Mouse (Mus musculus) ES-Bruce4 (cell line): ENCODE data around the gene Ermap. TPM values are rescaled to one million over a fixed set of nuclear protein-coding genes. Genes with fewer than 3 reads are reported as not detected.

Source experiments
- H3K27ac ChIP-seq: 2 replicates; pipeline ENCODE4 v1.5.1; 2012; ENCODE audit warnings: low read length, inconsistent platforms; ENCODE audit not compliant: insufficient read depth
- H3K27me3 ChIP-seq: 2 replicates; pipeline ENCODE4 v1.6.1; 2012; ENCODE audit warnings: mild to moderate bottlenecking, low read length, inconsistent platforms; ENCODE audit not compliant: control insufficient read depth, poor library complexity, insufficient read depth, severe bottlenecking
- H3K36me3 ChIP-seq: 2 replicates; pipeline ENCODE4 v1.6.1; 2012; ENCODE audit warnings: inconsistent platforms, mild to moderate bottlenecking, low read length, moderate library complexity; ENCODE audit not compliant: control insufficient read depth, poor library complexity, insufficient read depth, severe bottlenecking
- H3K4me1 ChIP-seq: one replicate; pipeline ENCODE4 v1.8.1; 2011; ENCODE audit warnings: low read length; ENCODE audit not compliant: control insufficient read depth, insufficient read depth
- H3K4me3 ChIP-seq: 2 replicates; pipeline ENCODE4 v1.5.1; 2011; ENCODE audit warnings: low read depth, mild to moderate bottlenecking, low read length
- H3K9ac ChIP-seq: 2 replicates; pipeline ENCODE4 v1.6.1; 2012; ENCODE audit warnings: low read depth, mild to moderate bottlenecking, inconsistent platforms; ENCODE audit not compliant: poor library complexity, severe bottlenecking
- H3K9me3 ChIP-seq: replicated peaks from 2 replicates; pipeline ENCODE4 v1.6.1; 2012; ENCODE audit warnings: mild to moderate bottlenecking, low read length, inconsistent platforms; ENCODE audit not compliant: control insufficient read depth, poor library complexity, insufficient read depth, severe bottlenecking
- CTCF ChIP-seq: IDR thresholded peaks from one replicate; pipeline ENCODE4 v1.8.1; 2011; ENCODE audit warnings: low read depth, low read length
- EP300 ChIP-seq: IDR thresholded peaks from 2 replicates; pipeline ENCODE4 v1.6.1; 2011; ENCODE audit warnings: low read depth, low read length; ENCODE audit not compliant: insufficient read depth
- POLR2A ChIP-seq: IDR thresholded peaks from one replicate; pipeline ENCODE4 v1.8.1; 2011; ENCODE audit warnings: low read length; ENCODE audit not compliant: insufficient read depth
- polyA plus RNA-seq: library from polyadenylated mRNA; stranded (reverse); fragments of >200 nt; gene quantifications from 2 replicates; pipeline ENCODE4 v1.2.4, GENCODE M21; 2011; ENCODE audit warnings: low read depth; ENCODE audit not compliant: missing spikeins, insufficient read depth, insufficient read length

Ermap gene
- polyA plus RNA-seq, 1 experiment = 0.52 TPM

GRCm38 (mm10) chr4:119148741-119149140 is 41.1 kb downstream of the Ermap start:
- no peak overlapping the region for H3K9ac ChIP-seq
- no peak overlapping the region for H3K4me3 ChIP-seq

GRCm38 (mm10) chr4:119147347-119147746 is 42.5 kb downstream of the Ermap start:
- H3K27me3 ChIP-seq = no peaks in the 10 kb centered on the region
- H3K36me3 ChIP-seq = no peaks in the 10 kb centered on the region
- H3K27ac ChIP-seq = no peak overlapping the region
- TF ChIP-seq POLR2A = no peak
- no peak overlapping the region for H3K9ac ChIP-seq
- no peaks in the 10 kb centered on the region for H3K9me3 ChIP-seq
- H3K4me3 ChIP-seq = no peak overlapping the region
- H3K4me1 ChIP-seq = no peaks in the 10 kb centered on the region

More at GRCm38 (mm10) chr4:119148741-119149140, 41.1 kb downstream of the Ermap start:
- Histone ChIP-seq H3K36me3 (no peaks in the 10 kb centered on the region), H3K9me3 (no peaks in the 10 kb centered on the region), H3K4me1 (no peaks in the 10 kb centered on the region), H3K27ac (no peak overlapping the region), H3K27me3 (no peaks in the 10 kb centered on the region)
- TF ChIP-seq POLR2A (no peak), CTCF (no peak), EP300 (no peak)

GRCm38 (mm10) chr4:119146816-119147215 is 43.0 kb downstream of the Ermap start:
- H3K27ac ChIP-seq = no peak overlapping the region
- H3K27me3 ChIP-seq = no peaks in the 10 kb centered on the region
- no peaks in the 10 kb centered on the region for H3K4me1 ChIP-seq
- H3K36me3 ChIP-seq = no peaks in the 10 kb centered on the region
- H3K4me3 ChIP-seq = no peak overlapping the region
- no peak overlapping the region for H3K9ac ChIP-seq
- no peaks in the 10 kb centered on the region for H3K9me3 ChIP-seq
- no peak for TF ChIP-seq CTCF
- no peak for TF ChIP-seq POLR2A
- no peak for TF ChIP-seq EP300

GRCm38 (mm10) chr4:119142230-119142871 is 47.5 kb downstream of the Ermap start:
- Histone ChIP-seq H3K4me3 (peak overlapping the region; percentile 49), H3K36me3 (0 out of 2 replicates have a peak, but pooled peaks cover 1% of the 10 kb centered on the region), H3K27me3 (no peaks in the 10 kb centered on the region), H3K9ac (peak overlapping the region; percentile 23; the same call in 1 of the 2 replicates), H3K27ac (peak overlapping the region; percentile 31; the same call in 1 of the 2 replicates), H3K4me1 (peaks cover 5% of the 10 kb centered on the region), H3K9me3 (no peaks in the 10 kb centered on the region)
- TF ChIP-seq POLR2A (no peak), EP300 (peak; percentile 64; the same call in 1 of the 2 replicates), CTCF (peak; percentile 87)

- H3K4me3 ChIP-seq = peak overlapping the region; percentile 4
- TF ChIP-seq EP300 = peak; percentile 97
- TF ChIP-seq POLR2A = peak; percentile 36
- TF ChIP-seq CTCF = no peak
- no peaks in the 10 kb centered on the region for H3K9me3 ChIP-seq
- H3K4me1 ChIP-seq = peaks cover 5% of the 10 kb centered on the region
- H3K9ac ChIP-seq = peak overlapping the region; percentile 23
- no peaks in the 10 kb centered on the region for H3K27me3 ChIP-seq
- peak overlapping the region; percentile 31 for H3K27ac ChIP-seq
- peaks cover 12% of the 10 kb centered on the region for H3K36me3 ChIP-seq
These were observed 48.6 kb downstream of the Ermap start for GRCm38 (mm10) chr4:119141191-119141590.

GRCm38 (mm10) chr4:119140126-119140525 is 49.7 kb downstream of the Ermap start:
- peaks cover 23% of the 10 kb centered on the region for H3K36me3 ChIP-seq
- H3K27me3 ChIP-seq = no peaks in the 10 kb centered on the region
- H3K27ac ChIP-seq = 0 out of 2 replicates have a peak overlapping the region, but pooled peaks have one; percentile 22
- TF ChIP-seq CTCF = peak; percentile 94
- no peak for TF ChIP-seq POLR2A
- TF ChIP-seq EP300 = peak; percentile 62; the same call in 1 of the 2 replicates
- no peak overlapping the region for H3K4me3 ChIP-seq
- H3K9me3 ChIP-seq = no peaks in the 10 kb centered on the region
- H3K9ac ChIP-seq = no peak overlapping the region
- peaks cover 5% of the 10 kb centered on the region for H3K4me1 ChIP-seq
